Mouse (Mus musculus): ENCODE results near the gene A630001G21Rik. TPM values are rescaled to one million over a fixed set of nuclear protein-coding genes. Genes with fewer than 3 reads are reported as not detected.

The A630001G21Rik gene
- 17.2 and 19.8 TPM in 2 replicates for polyA plus RNA-seq (2012)

DNA sequence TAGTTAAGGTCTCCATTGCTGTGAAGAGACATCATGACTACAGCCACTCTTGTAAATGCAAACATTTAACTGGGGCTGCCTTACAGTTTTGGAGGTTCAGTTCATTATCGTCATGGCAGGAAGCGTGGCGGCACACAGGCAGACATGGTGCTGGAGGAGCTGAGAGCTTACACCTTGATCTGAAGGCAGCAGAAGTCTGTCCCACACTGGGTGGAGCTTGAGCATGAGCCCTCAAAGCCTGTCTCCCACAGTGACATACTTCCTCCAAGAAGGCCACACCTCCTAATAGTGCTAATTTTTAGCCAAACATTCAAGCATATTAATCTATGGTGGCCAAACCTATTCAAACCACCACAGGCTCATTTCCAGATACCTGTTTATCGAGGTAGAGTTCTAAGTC, at the start of gene A630001G21Rik:
Gene A630001G21Rik, minus strand, starts transcription at position 208 of the 400 bp plus-strand sequence.

DNA sequence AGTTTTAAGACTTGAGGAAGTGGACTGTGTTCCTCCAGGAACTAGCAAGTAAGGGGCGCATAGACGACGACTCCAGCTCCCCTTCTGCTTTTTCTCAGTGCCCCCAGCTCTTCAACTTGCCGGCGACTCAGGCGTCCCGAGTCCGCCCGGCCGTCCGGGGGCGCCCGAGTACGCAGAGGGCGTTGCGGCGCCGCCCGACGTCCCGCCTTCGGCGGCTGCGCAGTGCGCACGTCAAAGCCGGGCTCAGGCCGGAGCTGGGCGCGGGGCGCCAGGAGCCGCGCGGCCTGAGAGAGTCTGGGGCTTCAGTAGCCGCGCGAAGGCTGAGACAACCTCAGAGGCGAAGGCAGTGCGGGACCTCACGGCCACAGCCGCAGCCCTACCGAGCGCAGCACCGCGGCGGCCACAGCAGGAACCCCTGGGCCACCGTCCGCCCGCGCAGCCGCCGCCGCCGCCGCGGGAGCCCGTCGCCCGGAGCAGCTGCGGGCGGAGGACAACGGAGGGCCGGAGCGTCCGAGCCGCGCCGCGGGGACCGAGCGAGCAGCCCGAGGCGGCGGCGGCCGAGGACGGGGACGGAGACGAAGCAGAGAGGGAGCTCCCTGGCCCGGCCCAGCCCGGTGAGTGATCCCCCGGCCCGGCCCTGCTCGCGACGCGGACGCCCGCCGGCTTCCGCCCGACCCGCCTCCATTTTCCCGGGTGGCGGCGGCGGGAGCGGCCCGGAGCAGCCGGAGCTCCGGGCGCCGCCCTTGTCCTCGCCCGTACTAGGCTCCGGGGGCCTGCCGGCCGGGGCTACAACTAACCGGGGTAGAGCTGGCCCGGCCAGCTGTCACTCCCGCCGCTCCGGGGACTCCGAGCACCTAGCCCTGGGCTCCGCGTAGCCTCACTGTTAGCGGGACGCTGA, 15.0 kb upstream of the A630001G21Rik start, which contains the start of gene Cab39:
Gene Cab39, plus strand, starts transcription at position 234 of the 898 bp plus-strand sequence.

Other genes with a start within 250 kb of the A630001G21Rik start
- 0.21 TPM in 1 of 2 replicates, not detected in the other for gene G530012D18Rik, start 203.0 kb downstream of the A630001G21Rik start, polyA plus RNA-seq (2012)
- gene Sp110, start 179.8 kb downstream of the A630001G21Rik start, polyA plus RNA-seq (2012): 27.6 and 31.2 TPM in 2 replicates
- 8.0 and 11.7 TPM in 2 replicates for gene Sp140, start 178.3 kb downstream of the A630001G21Rik start, polyA plus RNA-seq (2012)
- 28.1 and 34.1 TPM in 2 replicates for gene Sp100, start 128.7 kb downstream of the A630001G21Rik start, polyA plus RNA-seq (2012)
- gene Cab39, start 14.8 kb upstream of the A630001G21Rik start, polyA plus RNA-seq (2012): 32.6 and 43.8 TPM in 2 replicates
- 99.1 and 113 TPM in 2 replicates for gene Itm2c, start 115.6 kb upstream of the A630001G21Rik start, polyA plus RNA-seq (2012)
- 0.02 TPM in 1 of 2 replicates, not detected in the other for gene 4933407L21Rik, start 149.8 kb upstream of the A630001G21Rik start, polyA plus RNA-seq (2012)
- 0.04 TPM in 1 of 2 replicates, not detected in the other for gene Gpr55, start 182.4 kb upstream of the A630001G21Rik start, polyA plus RNA-seq (2012)
- not detected in 2 replicates for gene Spata3, start 238.2 kb upstream of the A630001G21Rik start, polyA plus RNA-seq (2012)